ENCODE assay signal across 9 mouse cellular contexts in the genomic region with DNA sequence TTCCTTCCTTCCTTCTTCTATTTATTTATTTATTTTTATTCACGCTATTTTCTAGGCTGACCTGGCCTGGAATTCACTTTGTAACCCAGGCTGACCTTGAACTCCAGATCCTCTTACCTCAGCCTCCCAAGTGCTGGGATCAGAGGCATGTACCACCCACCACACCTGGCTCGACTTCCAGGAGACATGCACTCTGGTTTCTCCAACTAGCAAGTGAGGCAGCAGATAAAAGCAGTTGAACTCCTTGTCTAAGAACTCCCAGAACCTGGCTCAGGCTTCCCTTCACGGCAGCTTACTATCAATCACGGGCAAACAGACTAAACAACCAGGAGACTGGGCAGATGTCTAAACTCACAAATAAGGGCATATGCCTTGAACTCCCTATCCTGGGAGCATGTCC. TPM values are rescaled to one million over a fixed set of nuclear protein-coding genes. Genes with fewer than 3 reads are reported as not detected.
DNase-seq lines count a peak whose midpoint lies in the region; ATAC-seq and TF ChIP-seq lines count a peak whose summit lies in the region.
"Had no signal": no experiment of that assay in that cellular context is flagged by ENCODE, and none has a peak within 500 bp of the region (broad histone marks: within the 10 kb centered on the region; RNA-seq: fewer than 3 reads in every experiment).

No protein-coding gene starts in this region.

- no peak for ATAC-seq in kidney, embryonic 16.5 days (ENCODE audit: low FRiP score, low TSS enrichment)
- ATAC-seq in limb, embryonic 13.5 days (ENCODE audit: low FRiP score, low read depth), result no peak

- H3K27ac ChIP-seq in kidney, embryonic 16.5 days (ENCODE audit: low read length), result peak overlapping the region; percentile 54; the same call in 1 of the 2 replicates
- no peak overlapping the region; the same call in 1 of the 2 replicates for H3K27ac ChIP-seq in ES-E14 (ENCODE audit: insufficient read depth, low read depth, low read length, poor library complexity, severe bottlenecking)
- H3K27ac ChIP-seq in forebrain, embryonic 10.5 days, result 0 out of 2 replicates have a peak overlapping the region, but pooled peaks have one; percentile 6
- H3K27ac ChIP-seq in limb, embryonic 13.5 days, result peak overlapping the region; percentile 99; the same call in 1 of the 2 replicates
- H3K27ac ChIP-seq: liver, embryonic 14.5 days had no signal

- no peak overlapping the region for H3K4me2 ChIP-seq in kidney, embryonic 16.5 days (replicated peaks; ENCODE audit: low read depth, low read length)
- H3K4me2 ChIP-seq in limb, embryonic 13.5 days (replicated peaks), result no peak overlapping the region
- H3K4me2 ChIP-seq: midbrain, embryonic 11.5 days had no signal

- no peak overlapping the region for H3K4me3 ChIP-seq in kidney, embryonic 16.5 days (ENCODE audit: low read length)
- no peak overlapping the region for H3K4me3 ChIP-seq in ES-E14 (ENCODE audit: insufficient read depth in 1 of 2, low read depth in 1 of 2, low read length in 2 of 2, poor library complexity in 1 of 2, severe bottlenecking in 1 of 2)
- H3K4me3 ChIP-seq in forebrain, embryonic 10.5 days, result no peak overlapping the region
- no peak overlapping the region for H3K4me3 ChIP-seq in limb, embryonic 13.5 days

- no peak for DNase-seq in kidney, postnatal 4 days
- no peak for DNase-seq in ES-E14 (ENCODE audit: low read depth, low spot score)
- no peak for DNase-seq in forebrain, embryonic 10.5 days (ENCODE audit: extremely low spot score, low spot score)
- DNase-seq in retina, embryonic 14.5 days (ENCODE audit: low spot score), result no peak
- DNase-seq in gastrocnemius, adult 8-10 months (ENCODE audit: low spot score in 2 of 2), result no peak

- H3K4me1 ChIP-seq in kidney, embryonic 16.5 days (ENCODE audit: insufficient read depth, low read length), result peaks cover 74% of the 10 kb centered on the region
- H3K4me1 ChIP-seq in ES-E14 (ENCODE audit: control insufficient read depth in 2 of 2, insufficient read depth in 2 of 2, low read length in 2 of 2, poor library complexity in 1 of 2), result peaks cover 25 to 37% of the 10 kb centered on the region in 2 experiments
- peaks cover 69% of the 10 kb centered on the region for H3K4me1 ChIP-seq in forebrain, embryonic 10.5 days
- peaks cover 67% of the 10 kb centered on the region for H3K4me1 ChIP-seq in limb, embryonic 13.5 days

- H3K27me3 ChIP-seq in kidney, embryonic 16.5 days (ENCODE audit: insufficient read depth, low read length), result no peaks in the 10 kb centered on the region
- no peaks in the 10 kb centered on the region for H3K27me3 ChIP-seq in forebrain, embryonic 10.5 days (ENCODE audit: poor library complexity, severe bottlenecking)
- no peaks in the 10 kb centered on the region for H3K27me3 ChIP-seq in limb, embryonic 13.5 days

- 66% methylated on average over 4 of the region's 4 CpGs for WGBS in kidney, embryonic 16.5 days
- WGBS in forebrain, embryonic 10.5 days, result 75% methylated on average over 4 of the region's 4 CpGs
- 77% methylated on average over 4 of the region's 4 CpGs for WGBS in limb, embryonic 13.5 days

- no peaks in the 10 kb centered on the region for H3K9me3 ChIP-seq in kidney, embryonic 16.5 days (ENCODE audit: low read length)
- no peaks in the 10 kb centered on the region for H3K9me3 ChIP-seq in ES-E14 (ENCODE audit: control insufficient read depth, insufficient read depth, low read depth, low read length)
- no peaks in the 10 kb centered on the region for H3K9me3 ChIP-seq in forebrain, embryonic 10.5 days
- no peaks in the 10 kb centered on the region for H3K9me3 ChIP-seq in limb, embryonic 13.5 days

- no peaks in the 10 kb centered on the region for H3K36me3 ChIP-seq in kidney, embryonic 16.5 days (ENCODE audit: insufficient read depth, low read length)
- H3K36me3 ChIP-seq in ES-E14 (ENCODE audit: control insufficient read depth, insufficient read depth, low read length, poor library complexity, severe bottlenecking), result no peaks in the 10 kb centered on the region
- no peaks in the 10 kb centered on the region for H3K36me3 ChIP-seq in forebrain, embryonic 10.5 days (replicated peaks)
- H3K36me3 ChIP-seq in limb, embryonic 13.5 days, result no peaks in the 10 kb centered on the region

- H3K9ac ChIP-seq in kidney, embryonic 16.5 days (replicated peaks; ENCODE audit: low read length), result no peak overlapping the region
- peak overlapping the region; percentile 8; the same call in 1 of the 2 replicates for H3K9ac ChIP-seq in ES-E14 (ENCODE audit: insufficient read depth, low read depth, low read length, poor library complexity, severe bottlenecking)
- no peak overlapping the region for H3K9ac ChIP-seq in limb, embryonic 13.5 days
- H3K9ac ChIP-seq: liver, embryonic 14.5 days had no signal

- in situ Hi-C loops in ES-E14 (cut with MboI; ENCODE audit: low sequenced_read_pairs in 2 of 2, unreplicated experiment in 2 of 2), result no loop called here

TF ChIP-seq in ES-E14, 5 proteins besides CTCF, POLR2A, EP300 and RAD21:
- no peak for TF ChIP-seq ZC3H11A (IDR thresholded peaks at IDR 0.05; ENCODE audit: borderline replicate concordance, low read depth, low read length)
- TF ChIP-seq CHD2 (IDR thresholded peaks at IDR 0.05; ENCODE audit: low read depth, low read length), result no peak

RNA-seq across cellular contexts. Expression of a gene that starts 25.8 kb away (rescaled TPM):
- polyA plus RNA-seq in kidney, embryonic 16.5 days (2015; fragmentation: Nextera tagmentation; extraction: Ambion mirVana), result 2,279 and 2,662 TPM in 2 replicates
- total RNA-seq in ES-E14 (2012; rRNA removed), result 2,106 and 2,587 TPM in 2 replicates
- polyA plus RNA-seq in forebrain, embryonic 10.5 days (2016; fragmentation: Nextera tagmentation; extraction: Ambion mirVana), result 2,941 and 3,273 TPM in 2 replicates
- polyA plus RNA-seq in limb, embryonic 13.5 days (2015; fragmentation: Nextera tagmentation; extraction: Ambion mirVana), result 2,828 and 3,051 TPM in 2 replicates
- total RNA-seq in gastrocnemius, adult 8-10 months (2022), result 10 to 100 TPM; 50.9 to 76.9 (median 67.7) TPM
